Mouse (Mus musculus) adrenal gland, adult 18-20 months (tissue): ENCODE measurements at regions not wholly inside any gene's neighbourhood (a gene's known extent, or its start where the extent isn't known, plus 50 kb on each side); places are given as distances from the start of the nearest gene placed in this dataset.
A peak's percentile ranks its signal among the peaks of the same experiment; 100 is the strongest.
"Not testable (repeated sequence)": the region's sequence is repeated elsewhere in the genome, so short reads cannot be mapped to it uniquely, and the experiment has no call there.

Experiments used
- DNase-seq, 2 experiments: peaks; one replicate each; pipeline ENCODE4 v3.0.0; 2021 to 2022; ENCODE audit warnings: low spot score in 2 of 2

- no peak for DNase-seq
Measured at GRCm38 (mm10) chr8:37048912-37049692, 55.7 kb downstream of the AI429214 start.

- no peak for DNase-seq
Measured at GRCm38 (mm10) chr8:37049969-37050683, 56.7 kb downstream of the AI429214 start.

- DNase-seq: no peak
Measured at GRCm38 (mm10) chr8:37050684-37051028, 57.3 kb downstream of the AI429214 start.

GRCm38 (mm10) chr8:37056376-37056775 is 63.0 kb downstream of the AI429214 start:
- no peak for DNase-seq

- DNase-seq: no peak
Measured at GRCm38 (mm10) chr8:37058390-37058789, 65.0 kb downstream of the AI429214 start.

- DNase-seq: peak; percentile 76 to 77
Measured at GRCm38 (mm10) chr8:37062012-37062944, 68.9 kb downstream of the AI429214 start.

- peak; percentile 73 to 76 for DNase-seq
Measured at GRCm38 (mm10) chr8:37063764-37064331, 70.4 kb downstream of the AI429214 start.

GRCm38 (mm10) chr8:37072905-37073304 is 79.5 kb downstream of the AI429214 start:
- DNase-seq: no peak

GRCm38 (mm10) chr8:37099727-37100126 is 106.3 kb downstream of the AI429214 start:
- DNase-seq: no peak

GRCm38 (mm10) chr8:37112386-37112785 is 119.0 kb downstream of the AI429214 start:
- DNase-seq: not testable (repeated sequence)

- no peak for DNase-seq
Measured at GRCm38 (mm10) chr8:37125834-37126233, 132.4 kb downstream of the AI429214 start.

GRCm38 (mm10) chr8:37129670-37130069 is 136.3 kb downstream of the AI429214 start:
- no peak for DNase-seq

GRCm38 (mm10) chr8:37131988-37132387 is 138.6 kb downstream of the AI429214 start:
- DNase-seq: no peak

GRCm38 (mm10) chr8:37134192-37134964 is 141.0 kb downstream of the AI429214 start:
- DNase-seq: no peak

- DNase-seq: no peak
Measured at GRCm38 (mm10) chr8:37150286-37150685, 156.9 kb downstream of the AI429214 start.

- DNase-seq: no peak
Measured at GRCm38 (mm10) chr8:37154361-37154760, 161.0 kb downstream of the AI429214 start.

GRCm38 (mm10) chr8:37154946-37155345 is 161.5 kb downstream of the AI429214 start:
- DNase-seq: no peak

GRCm38 (mm10) chr8:37159481-37159880 is 166.1 kb downstream of the AI429214 start:
- DNase-seq: peak; percentile 40 to 51

- DNase-seq: no peak
Measured at GRCm38 (mm10) chr8:37196859-37197258, 203.5 kb downstream of the AI429214 start.

- DNase-seq: peak in 1 of 2 experiments; percentile 3
Measured at GRCm38 (mm10) chr8:37215894-37216293, 222.5 kb downstream of the AI429214 start.
